Mouse (Mus musculus): ENCODE data around the gene Pth1r.
"Not testable (repeated sequence)": the region's sequence is repeated elsewhere in the genome, so short reads cannot be mapped to it uniquely, and the experiment has no call there.

Pth1r gene

DNA sequence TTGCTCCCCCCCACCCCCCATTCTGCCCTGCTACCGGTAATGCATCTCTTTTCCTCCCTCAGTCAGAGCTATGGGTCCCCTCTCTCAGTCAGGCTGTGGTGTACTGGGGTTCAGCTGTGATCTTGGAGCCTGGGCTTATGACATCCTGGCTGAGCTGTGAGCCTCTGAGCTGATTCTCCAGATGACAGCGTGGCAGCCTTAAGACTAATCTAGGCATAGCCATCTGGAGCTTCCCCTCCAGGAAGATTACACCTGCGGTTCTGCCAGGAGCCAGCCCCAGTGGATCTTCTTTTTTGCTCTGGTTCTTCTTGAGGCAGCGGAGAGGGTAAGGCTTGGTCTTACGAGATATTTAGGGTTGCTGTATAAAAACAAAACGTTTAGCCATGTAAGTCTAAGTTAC lies 34.9 kb downstream of the Pth1r start:
- no peak for DNase-seq

DNA sequence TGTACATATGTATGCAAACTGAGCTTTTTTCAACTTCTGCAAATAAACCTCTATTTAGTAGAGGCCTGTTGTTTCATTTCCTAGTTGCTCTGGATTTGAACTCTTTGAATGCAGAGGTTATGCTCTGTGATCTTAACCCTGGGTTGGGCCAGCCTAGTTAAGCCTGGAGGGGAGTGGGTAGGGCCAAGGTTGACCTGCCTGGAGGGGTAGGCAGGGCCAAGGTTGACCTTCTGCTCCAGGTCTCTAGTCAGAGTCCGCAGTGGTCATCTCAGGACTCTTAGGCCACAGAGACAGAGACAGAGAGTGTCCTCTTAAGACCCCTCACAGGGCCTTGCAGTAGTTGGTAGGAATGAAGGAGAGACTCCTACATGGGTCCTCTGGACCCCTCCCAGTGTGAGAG lies 35.4 kb downstream of the Pth1r start:
- no peak for DNase-seq

DNA sequence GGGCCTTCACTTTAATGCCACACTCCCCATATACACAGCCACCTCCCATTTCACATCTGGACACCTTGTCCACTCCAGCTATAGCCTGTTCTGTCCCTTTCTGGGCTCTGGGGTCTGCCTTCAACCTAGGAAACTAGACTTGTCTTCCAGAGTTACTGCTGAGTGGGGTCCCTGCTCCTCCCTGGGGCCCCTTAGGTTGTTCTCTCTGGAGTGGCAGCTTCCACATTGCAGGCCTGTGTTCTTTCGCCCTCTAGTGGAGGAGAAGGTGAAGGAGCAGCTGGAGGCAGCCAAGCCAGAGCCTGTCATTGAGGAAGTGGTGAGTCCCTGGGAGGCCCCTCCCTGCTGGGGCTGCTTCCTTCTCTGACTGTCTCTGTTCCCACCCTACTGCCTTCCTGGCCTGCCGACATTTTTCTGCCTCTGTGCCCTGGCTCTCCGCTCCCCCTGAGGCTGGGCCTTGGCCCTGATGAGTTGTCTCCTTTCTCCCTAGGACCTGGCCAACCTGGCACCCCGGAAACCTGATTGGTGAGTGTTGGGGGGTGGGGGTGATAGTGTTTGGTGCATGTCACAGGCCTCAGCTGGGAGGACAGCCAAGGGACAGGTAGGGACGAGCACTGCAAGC lies 37.2 kb downstream of the Pth1r start:
- peak; percentile 85 for DNase-seq

DNA sequence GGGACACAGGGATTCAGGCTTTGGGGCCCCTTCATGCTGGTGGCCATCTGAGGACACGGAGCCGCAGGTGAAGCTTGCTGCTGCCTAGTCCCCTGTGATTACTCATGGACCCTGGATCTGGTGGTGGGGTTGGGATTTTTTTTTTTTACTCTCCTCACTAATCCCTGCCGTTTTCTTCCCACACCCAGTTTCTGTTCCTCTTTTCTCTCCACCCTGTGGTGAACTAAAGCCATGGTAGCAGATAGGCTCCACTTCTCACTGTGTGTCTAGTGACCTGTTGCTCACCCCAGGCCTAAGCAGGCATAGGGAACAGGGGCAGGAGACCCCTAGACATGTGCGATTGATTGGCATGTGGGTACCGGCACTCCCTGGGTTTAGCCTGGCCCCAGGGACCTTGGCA lies 40.2 kb downstream of the Pth1r start:
- DNase-seq = no peak

DNA sequence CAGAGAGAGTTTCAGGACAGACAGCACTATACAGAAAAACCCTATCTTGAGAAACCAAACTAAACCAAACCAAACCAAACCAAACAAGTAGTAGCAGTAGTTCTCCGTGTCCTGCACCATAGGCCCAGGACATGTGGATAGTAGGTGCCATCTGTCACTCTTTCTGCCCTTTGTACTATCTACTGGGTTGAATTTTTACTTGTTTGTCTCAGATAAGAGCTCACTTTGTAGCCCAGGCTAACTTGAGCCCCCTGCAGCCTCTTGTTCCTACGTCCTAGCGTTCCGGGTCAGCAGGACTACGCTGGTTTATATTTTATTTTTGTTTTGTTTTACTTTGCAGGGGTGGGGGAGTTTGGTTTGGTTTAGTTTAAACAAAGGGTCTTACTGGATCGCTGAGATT lies 43.0 kb downstream of the Pth1r start:
- DNase-seq = no peak

DNA sequence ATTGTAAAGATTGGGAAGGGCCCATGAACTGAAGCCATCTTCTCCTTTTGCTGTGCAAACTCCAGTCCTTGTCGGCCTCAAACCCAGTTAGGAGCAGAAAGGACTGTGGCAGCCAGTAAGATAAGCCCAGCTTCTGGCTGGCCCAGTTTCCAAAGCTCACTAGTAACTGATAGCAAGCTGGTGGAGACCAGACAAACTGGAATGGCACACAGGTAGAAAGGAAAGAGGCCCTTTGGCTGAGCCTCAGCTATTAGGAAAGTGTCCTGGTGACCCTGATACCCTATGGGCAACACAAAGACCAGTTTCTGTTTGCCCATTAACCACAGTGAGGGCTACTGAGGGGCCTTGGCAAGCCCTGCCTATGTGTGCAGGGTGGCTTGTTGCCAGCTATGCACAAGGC lies 44.1 kb downstream of the Pth1r start:
- no peak for DNase-seq

DNA sequence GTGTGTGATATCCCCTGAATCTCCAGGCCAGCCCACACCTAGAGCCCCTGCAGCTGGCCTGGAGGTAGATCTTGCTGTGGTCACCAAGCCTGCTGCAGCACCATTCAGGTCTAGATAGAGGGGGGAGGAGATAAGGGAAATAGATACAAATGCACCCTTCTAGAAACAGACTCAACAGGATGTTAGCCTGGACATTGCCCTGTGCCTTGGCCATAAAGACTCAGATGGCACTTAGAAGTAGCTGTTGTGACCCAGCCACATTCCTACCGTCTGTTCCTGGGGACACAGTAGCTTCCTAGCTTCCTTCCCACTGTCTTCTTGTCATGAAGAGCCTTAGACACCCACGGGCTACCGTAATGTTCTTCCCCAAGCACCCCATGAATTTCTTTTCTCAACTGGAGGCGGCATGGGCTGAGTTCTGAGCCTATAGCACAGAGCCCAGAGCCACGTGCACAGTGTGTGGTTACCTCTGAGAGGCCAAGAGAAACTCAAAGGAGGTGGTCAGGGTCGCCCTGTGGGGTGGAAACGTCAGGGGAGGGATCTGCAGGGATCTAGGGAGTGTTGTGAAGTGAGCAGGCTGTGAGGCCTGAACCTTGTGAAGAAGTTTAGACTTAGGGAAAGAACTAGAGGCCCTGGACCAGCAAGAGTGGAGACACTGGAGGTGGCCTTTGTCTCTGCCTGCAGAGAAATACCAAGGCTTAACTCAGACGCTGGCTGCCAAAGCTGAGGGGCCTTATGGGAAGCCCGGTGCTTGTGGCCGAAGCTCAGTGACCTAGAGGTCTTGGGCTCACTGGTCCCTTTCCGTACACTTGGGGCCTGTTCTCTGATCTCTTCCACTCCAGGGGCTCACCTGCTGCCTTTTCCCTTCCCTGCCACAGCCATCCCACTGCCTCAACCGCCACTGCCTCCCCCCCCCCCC lies 45.6 kb downstream of the Pth1r start:
- no peak for DNase-seq

DNA sequence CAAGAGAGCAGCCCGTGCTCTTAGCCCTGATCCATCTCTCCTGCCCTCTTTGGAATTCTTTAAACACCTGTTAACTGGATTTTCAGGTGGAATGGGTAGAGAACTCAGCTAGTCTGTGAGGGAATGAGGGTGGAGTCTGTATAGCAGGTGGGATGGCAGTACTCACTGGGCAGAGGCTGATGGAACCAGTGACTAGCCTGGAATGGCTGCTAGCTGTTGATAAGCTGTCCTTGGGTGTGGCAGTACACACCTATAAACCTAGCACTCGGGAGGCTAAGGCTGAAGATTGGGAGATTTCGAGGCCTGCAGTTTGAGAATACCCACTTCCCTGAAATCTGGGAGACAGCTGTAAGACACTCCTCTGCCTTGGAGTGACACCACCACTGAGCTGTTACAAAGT lies 47.4 kb downstream of the Pth1r start:
- no peak for DNase-seq

DNA sequence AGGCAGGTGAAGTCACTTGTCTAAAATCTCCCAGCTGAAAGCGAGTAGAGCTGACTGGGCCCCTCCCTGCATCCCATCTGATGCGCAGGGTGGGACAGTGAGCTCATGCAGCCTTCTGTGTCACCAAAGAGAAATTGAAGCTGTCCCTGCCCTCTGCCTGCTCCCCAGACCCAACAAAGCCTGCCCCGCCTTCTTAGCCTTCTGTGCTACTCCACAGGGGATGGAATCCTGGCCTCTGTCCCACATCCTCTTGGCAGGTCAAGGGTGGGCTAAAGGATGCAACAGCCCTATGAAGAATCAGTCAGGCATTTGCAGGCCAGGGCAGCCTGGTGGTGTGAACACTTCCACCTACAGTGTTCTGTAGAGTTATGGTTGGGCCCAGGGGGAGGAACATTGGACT lies 49.5 kb downstream of the Pth1r start:
- DNase-seq = peak; percentile 62

DNA sequence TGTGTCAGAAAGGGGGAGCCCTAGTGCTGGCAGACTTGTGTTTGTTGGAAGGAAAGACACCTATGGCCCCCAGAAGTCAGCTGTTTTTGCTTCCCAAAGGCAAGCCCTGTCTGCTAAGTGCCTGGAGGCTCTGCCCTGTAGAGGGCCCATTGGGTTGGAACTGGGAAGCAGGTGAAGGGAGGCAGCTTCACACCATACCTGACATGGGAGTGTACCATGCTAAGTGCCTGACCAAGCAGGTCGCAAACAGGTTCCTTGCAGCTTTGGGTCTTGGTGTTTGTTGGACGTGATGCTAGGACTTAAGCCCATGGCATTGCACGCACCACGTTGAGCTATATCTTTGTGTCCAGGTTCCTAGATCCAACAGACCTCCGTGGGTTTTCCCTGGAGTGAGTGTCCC lies 50.5 kb downstream of the Pth1r start:
- DNase-seq = no peak

DNA sequence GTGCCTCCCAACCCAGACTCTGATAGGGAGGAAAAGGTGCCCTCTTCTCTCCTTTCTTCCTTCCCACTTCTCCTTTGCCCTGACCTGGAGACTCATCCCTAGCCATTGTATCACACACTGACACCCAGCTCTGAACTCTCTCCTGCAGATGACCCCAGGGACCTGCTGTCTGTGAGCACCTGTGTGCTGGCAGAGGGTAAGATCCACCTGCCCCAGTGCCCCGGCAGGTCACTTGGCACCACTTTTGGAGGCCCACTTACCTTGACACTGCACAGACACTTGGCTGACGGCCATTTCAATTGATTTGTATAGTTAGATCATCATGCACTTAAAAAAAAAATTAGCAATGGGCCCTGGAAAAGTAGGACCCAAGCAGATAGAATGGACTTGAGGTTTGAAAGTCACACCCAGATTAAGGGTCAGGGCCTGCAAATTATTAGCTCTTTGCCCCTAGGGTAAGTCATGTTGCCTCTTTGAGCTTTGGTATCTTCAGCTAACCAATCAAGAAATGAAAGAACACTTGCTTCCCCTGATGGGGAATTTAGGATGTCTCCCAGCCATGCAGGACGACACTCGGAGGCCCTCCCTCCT lies 51.7 kb downstream of the Pth1r start:
- no peak for DNase-seq

DNA sequence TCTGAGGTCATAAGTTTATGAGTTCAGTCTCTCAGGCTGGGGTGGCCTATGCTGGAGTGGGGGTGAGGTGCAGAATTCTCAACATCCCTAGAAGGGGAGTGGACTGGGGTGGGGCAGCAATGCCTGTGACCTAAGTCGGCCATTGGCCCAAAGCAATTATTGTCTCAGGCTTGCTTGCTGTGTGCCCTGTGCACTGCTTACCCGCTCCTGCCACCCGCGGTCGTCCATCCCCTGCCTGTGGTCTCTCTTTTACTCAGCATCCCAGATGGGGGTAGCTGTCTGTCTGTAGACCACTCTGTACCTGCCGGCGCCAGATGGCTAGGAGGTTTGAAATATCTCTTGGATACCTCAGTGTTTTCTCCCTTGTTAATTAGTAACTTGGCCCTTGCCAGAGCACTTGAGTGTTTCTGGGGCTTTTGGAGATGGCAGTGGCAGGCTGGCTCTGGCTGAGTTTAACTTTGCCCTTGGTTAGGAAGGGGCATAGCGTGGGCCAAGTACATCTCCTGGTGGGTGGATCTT lies 57.6 kb downstream of the Pth1r start:
- DNase-seq = peak; percentile 68

DNA sequence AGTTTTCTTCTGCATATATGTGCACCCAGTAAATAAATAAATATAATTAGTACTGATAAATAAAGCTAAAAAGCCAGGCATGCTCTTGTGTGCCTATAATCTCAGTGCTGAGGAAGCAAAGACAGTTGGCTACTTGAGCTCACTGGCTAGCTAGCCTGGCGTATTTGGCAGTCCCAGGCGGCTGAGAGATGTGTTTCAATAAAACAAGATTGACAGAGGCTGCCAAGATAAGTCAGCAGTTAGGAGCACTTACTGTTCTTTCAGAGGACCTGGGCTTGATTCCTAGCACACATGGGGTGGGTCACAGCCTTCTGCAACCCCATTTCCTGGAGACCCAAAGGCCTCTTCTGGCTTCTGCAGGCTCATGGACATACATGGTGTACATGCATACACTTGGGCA lies 59.1 kb downstream of the Pth1r start:
- DNase-seq = no peak

DNA sequence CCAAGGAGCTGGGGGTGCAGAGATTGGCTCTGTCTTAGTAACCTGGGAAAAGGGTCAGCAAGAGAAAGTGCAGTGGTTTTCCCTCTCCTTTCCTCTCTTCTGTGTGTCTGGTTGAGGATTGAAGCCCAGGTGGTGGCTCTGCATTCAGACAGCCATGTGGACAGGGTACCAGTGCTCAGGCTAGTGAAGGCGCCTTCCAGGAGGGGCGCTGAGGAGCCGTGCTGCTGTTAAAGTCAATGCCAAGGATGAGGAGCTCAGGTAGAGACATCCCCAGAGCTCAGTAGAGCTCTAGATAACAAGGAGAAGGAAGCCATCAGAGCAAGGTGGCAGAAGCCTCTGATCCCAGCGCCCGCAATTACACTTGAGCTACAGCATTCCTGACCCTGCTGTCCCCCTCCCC lies 59.9 kb downstream of the Pth1r start:
- DNase-seq = no peak

DNA sequence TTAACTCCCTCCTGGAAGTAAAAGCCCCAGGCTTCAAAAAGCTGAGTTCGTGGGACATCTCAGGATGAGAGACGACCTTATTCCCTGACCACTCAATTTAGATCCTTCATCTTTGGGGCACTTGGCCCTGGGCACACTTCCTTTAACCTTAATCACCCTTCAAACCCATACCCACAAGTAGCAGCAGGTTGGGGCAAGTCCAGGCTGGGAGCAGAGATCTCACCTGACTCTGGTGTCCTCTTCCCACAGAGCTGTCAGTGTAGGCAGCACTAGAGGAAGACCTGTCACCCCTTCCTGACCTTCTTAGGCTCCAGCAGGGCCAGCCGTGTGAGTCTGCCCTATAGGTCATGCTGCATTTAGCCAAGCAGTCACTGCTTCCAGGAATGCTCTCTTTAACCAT lies 60.5 kb downstream of the Pth1r start:
- DNase-seq = no peak

DNA sequence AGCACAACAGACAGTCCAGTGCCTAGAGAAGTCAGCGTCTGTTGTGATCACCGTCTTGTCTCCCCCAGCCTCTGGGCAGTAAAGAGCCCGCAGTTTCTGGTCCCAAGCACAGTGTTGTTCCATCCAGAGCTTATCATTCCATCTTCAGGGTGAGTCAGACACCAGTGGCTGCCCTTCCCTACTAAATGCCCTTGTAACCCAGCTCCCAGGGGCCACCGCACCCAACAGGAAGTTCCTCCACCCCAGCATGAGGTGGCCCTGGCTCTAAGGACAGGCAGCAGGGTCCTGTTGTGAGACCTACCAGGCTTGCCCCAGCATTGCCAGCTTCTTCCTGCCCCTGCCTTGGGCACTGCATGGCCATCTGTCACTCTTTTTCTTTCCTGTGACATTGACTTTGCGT lies 61.4 kb downstream of the Pth1r start:
- no peak for DNase-seq

DNA sequence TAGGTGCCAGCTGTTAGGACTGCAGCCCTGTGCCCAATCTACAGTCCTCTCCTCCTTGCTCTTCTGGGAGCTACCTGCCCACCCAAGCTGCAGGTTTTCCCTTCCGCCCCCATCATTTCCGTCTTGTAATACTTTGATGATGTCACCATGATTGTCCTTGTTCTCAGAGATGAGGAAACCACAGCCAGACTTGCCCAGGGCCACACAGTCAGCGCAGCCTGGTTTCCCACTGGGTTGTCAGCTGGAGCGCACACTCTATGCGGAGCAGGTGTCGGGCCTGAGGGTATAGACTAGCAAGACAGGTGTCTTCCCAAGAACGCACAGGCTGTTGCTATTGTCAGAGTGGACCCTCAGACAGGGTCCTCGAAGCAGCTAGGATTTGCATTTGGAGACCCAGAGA lies 61.8 kb downstream of the Pth1r start:
- DNase-seq = no peak

DNA sequence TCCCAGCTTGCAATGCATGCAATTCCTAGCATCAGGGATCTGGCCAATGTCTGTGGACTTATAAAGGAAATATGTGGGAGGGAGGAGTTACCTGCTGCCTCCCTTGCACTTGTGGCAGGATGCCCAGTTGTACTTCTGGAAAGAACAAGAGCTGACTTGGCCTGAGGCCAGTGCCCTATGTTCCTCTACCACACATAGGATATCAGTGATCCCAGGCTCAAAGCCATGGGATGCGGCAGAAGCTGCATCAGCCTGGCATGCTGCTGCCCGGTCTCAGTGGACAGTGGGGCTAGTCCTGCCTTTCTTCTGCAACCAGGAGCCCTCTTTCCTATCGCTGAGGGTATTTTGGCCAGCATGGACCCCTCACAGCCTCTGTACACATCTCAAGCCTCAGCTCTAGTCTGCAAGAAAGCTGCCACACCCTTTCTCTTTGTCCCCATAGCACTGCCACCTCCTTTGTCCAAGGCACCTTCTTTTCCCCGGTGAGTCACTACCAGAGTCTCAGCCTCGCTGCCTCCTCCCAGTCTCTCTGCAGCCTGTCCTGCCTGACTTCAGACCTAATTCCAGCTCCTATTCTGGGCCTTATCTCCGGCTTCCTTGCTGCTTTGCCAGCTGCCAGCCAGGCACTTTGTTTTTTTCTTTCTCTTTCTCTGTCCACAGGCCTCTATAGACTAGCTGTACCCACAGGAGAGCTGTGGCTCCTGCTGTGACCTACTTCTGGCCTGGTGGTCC lies 62.7 kb downstream of the Pth1r start:
- peak; percentile 95 for DNase-seq

DNA sequence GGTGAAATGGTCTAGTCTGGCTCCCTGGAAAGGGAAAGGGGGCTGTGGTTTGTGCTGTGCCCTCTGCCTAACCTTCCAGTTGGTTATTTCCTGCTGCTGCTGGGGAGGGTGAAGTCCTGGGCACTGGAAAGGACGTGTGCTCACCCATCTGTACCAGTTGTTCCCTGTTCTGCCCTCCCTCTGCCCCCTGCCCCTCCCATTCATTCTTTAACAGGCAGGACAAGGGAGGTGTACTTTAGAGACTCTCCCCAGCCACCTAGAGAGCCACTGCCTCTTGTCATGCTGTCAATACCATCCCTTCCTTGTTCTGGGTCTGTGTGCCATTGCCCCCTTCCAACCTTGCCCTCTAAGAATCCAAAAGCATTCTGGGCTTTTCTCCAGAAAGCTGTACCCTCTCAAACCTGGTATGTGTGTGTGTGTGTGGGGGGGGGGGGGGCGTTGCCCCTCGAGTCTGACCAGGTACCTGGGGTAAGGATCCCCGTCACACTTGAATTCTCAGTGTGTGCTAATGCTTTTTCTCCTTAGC lies 63.3 kb downstream of the Pth1r start:
- DNase-seq = peak; percentile 77

DNA sequence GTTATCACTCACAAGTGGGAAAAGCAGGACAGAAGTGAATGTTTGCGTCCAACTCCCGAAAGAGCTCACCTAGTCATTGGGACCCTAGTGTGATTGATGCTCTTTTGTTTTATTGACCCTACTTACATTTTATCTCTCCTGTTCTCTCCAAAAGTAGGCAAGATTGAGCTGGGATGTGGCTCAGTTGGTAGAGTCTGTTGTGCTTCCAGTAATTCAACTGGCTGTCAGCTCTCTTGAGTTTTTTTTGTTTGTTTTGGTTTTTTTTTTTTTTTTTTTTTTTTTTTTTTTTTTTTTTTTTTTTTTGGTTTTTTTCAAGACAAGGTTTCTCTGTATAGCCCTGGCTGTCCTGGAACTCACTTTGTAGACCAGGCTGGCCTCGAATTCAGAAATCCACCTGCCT lies 64.2 kb downstream of the Pth1r start:
- DNase-seq = not testable (repeated sequence)

DNA sequence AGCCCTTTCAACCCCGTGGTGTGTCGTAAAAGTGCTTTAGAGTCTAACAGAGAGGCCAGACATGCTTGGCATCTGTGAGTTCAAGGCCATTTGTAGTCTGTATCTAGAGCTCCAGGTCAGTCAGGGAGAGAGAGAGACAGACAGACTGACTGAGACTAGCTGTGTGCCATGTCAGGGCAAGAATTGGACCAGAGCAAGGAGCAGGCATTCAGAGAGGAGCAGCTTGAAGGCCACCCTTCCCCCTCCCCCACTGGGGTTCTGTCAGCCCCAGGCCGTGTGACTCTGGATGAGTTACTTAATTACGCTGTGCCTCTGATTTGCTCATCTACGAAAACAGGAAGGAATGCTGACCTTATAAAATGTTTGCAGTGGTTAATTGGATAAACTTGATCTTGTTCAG lies 64.7 kb downstream of the Pth1r start:
- DNase-seq = peak; percentile 60

DNA sequence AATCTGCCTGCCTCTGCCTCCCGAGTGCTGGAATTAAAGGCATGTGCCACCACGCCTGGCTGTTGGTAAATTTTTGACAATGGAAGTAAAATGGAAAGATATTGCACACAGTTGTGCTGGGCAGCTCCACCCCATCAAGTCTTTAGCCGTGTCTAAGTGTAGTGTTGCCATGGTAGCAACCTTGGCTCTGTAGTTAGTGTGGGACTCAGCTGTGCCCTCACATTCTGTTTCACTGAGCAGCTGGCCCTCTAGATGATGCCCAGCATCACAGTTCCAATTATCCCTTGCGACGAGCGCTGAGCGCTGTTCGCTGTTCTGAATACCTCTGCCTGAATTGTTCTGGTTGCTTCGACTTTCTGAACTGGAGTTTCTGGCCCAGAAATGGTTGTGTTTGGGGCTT lies 65.1 kb downstream of the Pth1r start:
- no peak for DNase-seq

Measured in kidney, postnatal 10 days (tissue).